Comparison of ENCODE assay signal across 16 mouse cellular contexts in the genomic region with DNA sequence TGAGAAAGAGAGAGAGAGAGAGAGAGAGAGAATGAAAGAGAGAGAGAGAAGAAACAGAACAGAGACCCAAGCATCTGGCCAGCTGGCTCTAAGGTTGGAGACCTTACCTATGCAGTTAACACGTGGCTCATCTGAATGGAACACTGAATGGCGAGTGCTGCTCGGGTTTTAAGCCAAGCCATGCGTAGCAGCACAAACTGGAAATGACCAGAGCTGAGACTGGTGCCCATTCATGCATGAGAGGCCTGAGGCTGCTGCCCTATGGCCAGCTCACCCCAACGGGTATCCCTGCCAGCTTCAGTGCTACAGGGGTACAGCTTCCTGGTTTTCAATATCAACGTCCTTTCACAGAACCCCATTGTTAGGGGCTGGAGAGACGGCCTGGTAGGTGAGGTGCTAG. TPM values are rescaled to one million over a fixed set of nuclear protein-coding genes. Genes with fewer than 3 reads are reported as not detected.
"Had no signal": no experiment of that assay in that cellular context is flagged by ENCODE, and none has a peak within 500 bp of the region (broad histone marks: within the 10 kb centered on the region; RNA-seq: fewer than 3 reads in every experiment).

No protein-coding gene starts in this region.

- H3K4me2 ChIP-seq: intestine, embryonic 15.5 days; limb, embryonic 12.5 days; midbrain, embryonic 12.5 days; neural tube, embryonic 13.5 days had no signal

- H3K9ac ChIP-seq: intestine, embryonic 15.5 days; limb, embryonic 12.5 days; liver, embryonic 14.5 days; midbrain, embryonic 12.5 days; neural tube, embryonic 13.5 days had no signal

- H3K4me3 ChIP-seq: intestine, embryonic 15.5 days; limb, embryonic 12.5 days; midbrain, embryonic 12.5 days; neural tube, embryonic 13.5 days had no signal

- H3K4me1 ChIP-seq: intestine, embryonic 15.5 days had no signal

- H3K27ac ChIP-seq: intestine, embryonic 15.5 days; limb, embryonic 12.5 days; liver, embryonic 14.5 days; midbrain, embryonic 12.5 days; neural tube, embryonic 13.5 days had no signal

- ATAC-seq: intestine, embryonic 15.5 days; midbrain, embryonic 16.5 days had no signal

- H3K9me3 ChIP-seq: intestine, embryonic 15.5 days; limb, embryonic 12.5 days; midbrain, embryonic 12.5 days; neural tube, embryonic 13.5 days had no signal

- H3K36me3 ChIP-seq: intestine, embryonic 15.5 days; limb, embryonic 12.5 days; midbrain, embryonic 12.5 days; neural tube, embryonic 13.5 days had no signal

- H3K27me3 ChIP-seq: intestine, embryonic 15.5 days had no signal

- DNase-seq: layer of hippocampus, adult 9-11 months; layer of hippocampus, postnatal 36 days; liver; lung, adult 18-20 months; retina, postnatal 1 day; right cerebral cortex, postnatal 4 days; spleen, adult 18-20 months; thymus, postnatal 36 days had no signal

RNA-seq across cellular contexts. Expression of a gene that starts 43.7 kb away (rescaled TPM):
- total RNA-seq: megakaryocyte-erythroid progenitor cell, adult 5-6 weeks had no signal

RNA-seq across cellular contexts. Expression of a gene that starts 55.9 kb away (rescaled TPM):
- total RNA-seq: megakaryocyte-erythroid progenitor cell, adult 5-6 weeks had no signal
- polyA plus RNA-seq: thymus, postnatal 0 days had no signal
